Mouse (Mus musculus): Measurements from ENCODE around the gene Atxn2. TPM values are rescaled to one million over a fixed set of nuclear protein-coding genes. Genes with fewer than 3 reads are reported as not detected.

The Atxn2 gene
- total and polyA plus RNA-seq, 3 experiments, result 7.7 to 58.4 (median 8.3) TPM

GRCm38 (mm10) chr5:121664971-121665370 is 46.2 kb upstream of the Atxn2 start:
- Histone ChIP-seq H3K9ac (ENCODE audit: insufficient read depth, low read depth) (no peak overlapping the region), H3K27ac (ENCODE audit: insufficient read depth, low read depth) (no peak overlapping the region), H3K79me2 (replicated peaks; ENCODE audit: control insufficient read depth, extremely low read depth, insufficient read depth, poor library complexity, severe bottlenecking) (peaks cover 12% of the 10 kb centered on the region), H3K36me3 (replicated peaks in 1 of 2; ENCODE audit: control insufficient read depth in 1 of 2, insufficient read depth in 1 of 2, low read length in 1 of 2) (peaks cover 35 to 74% of the 10 kb centered on the region in 2 experiments), H3K4me1 (ENCODE audit: control insufficient read depth in 1 of 2, insufficient read depth in 2 of 2) (peaks cover 7 to 12% of the 10 kb centered on the region in 2 experiments), H3K4me2 (ENCODE audit: insufficient read depth, low read depth, poor library complexity, severe bottlenecking) (no peak overlapping the region), H3K27me3 (replicated peaks) (no peaks in the 10 kb centered on the region), H3K9me3 (replicated peaks; ENCODE audit: low read length) (no peaks in the 10 kb centered on the region), H3K4me3 (replicated peaks in 1 of 3; ENCODE audit: low read depth in 2 of 3, low read length in 2 of 3, poor library complexity in 1 of 3) (no peak overlapping the region)
- dilution Hi-C loops (cut with MboI; ENCODE audit: extremely low pct_ligation_motif_present, extremely low pct_unique_long_range_greater_than_20kb, low sequenced_read_pairs), result no loop called here
- in situ Hi-C loops (cut with MboI; ENCODE audit: low pct_ligation_motif_present, low pct_unique_long_range_greater_than_20kb, low sequenced_read_pairs), result no loop called here
- DNase-seq (ENCODE audit: extremely low read depth), result no peak
- TF ChIP-seq MAFK (IDR thresholded peaks at IDR 0.05; ENCODE audit: insufficient replicate concordance, low read length) (no peak), ETS1 (conservative IDR thresholded peaks at IDR 0.05; ENCODE audit: low read depth, low read length) (no peak), GABPA (IDR thresholded peaks at IDR 0.05; ENCODE audit: insufficient replicate concordance, low read depth, low read length) (no peak), JUND (conservative IDR thresholded peaks at IDR 0.05; ENCODE audit: low read depth, low read length) (no peak), POLR2AphosphoS2 (IDR thresholded peaks at IDR 0.05; ENCODE audit: low read depth, low read length) (no peak), IRF4 (IDR thresholded peaks at IDR 0.05; ENCODE audit: low read depth, low read length) (no peak), JUN (IDR thresholded peaks at IDR 0.05; ENCODE audit: insufficient read depth, low read depth, low read length) (no peak), ZKSCAN1 (IDR thresholded peaks at IDR 0.05; ENCODE audit: borderline replicate concordance, low read depth, low read length) (no peak)

GRCm38 (mm10) chr5:121667067-121667466 is 44.1 kb upstream of the Atxn2 start:
- Histone ChIP-seq H3K4me3 (replicated peaks in 1 of 3; ENCODE audit: low read depth in 2 of 3, low read length in 2 of 3, poor library complexity in 1 of 3) (no peak overlapping the region), H3K27me3 (replicated peaks) (no peaks in the 10 kb centered on the region), H3K4me1 (ENCODE audit: control insufficient read depth in 1 of 2, insufficient read depth in 2 of 2) (peaks cover 2 to 3% of the 10 kb centered on the region in 2 experiments; a peak in 2 of 4 replicates), H3K9ac (ENCODE audit: insufficient read depth, low read depth) (no peak overlapping the region), H3K4me2 (ENCODE audit: insufficient read depth, low read depth, poor library complexity, severe bottlenecking) (no peak overlapping the region), H3K36me3 (replicated peaks in 1 of 2; ENCODE audit: control insufficient read depth in 1 of 2, insufficient read depth in 1 of 2, low read length in 1 of 2) (peaks cover 43 to 89% of the 10 kb centered on the region in 2 experiments), H3K27ac (ENCODE audit: insufficient read depth, low read depth) (no peak overlapping the region), H3K9me3 (replicated peaks; ENCODE audit: low read length) (no peaks in the 10 kb centered on the region), H3K79me2 (replicated peaks; ENCODE audit: control insufficient read depth, extremely low read depth, insufficient read depth, poor library complexity, severe bottlenecking) (peaks cover 5% of the 10 kb centered on the region; the same call in 1 of the 2 replicates)
- in situ Hi-C loops (cut with MboI; ENCODE audit: low pct_ligation_motif_present, low pct_unique_long_range_greater_than_20kb, low sequenced_read_pairs), result no loop called here
- TF ChIP-seq CTCF (conservative IDR thresholded peaks at IDR 0.05 in 1 of 2, IDR thresholded peaks at IDR 0.05 in 1 of 2; ENCODE audit: low read depth in 2 of 2, low read length in 2 of 2), result no peak
- TF ChIP-seq CHD1 (IDR thresholded peaks at IDR 0.05; ENCODE audit: low read depth, low read length), result no peak
- no peak for TF ChIP-seq POLR2AphosphoS2 (IDR thresholded peaks at IDR 0.05; ENCODE audit: low read depth, low read length)
- no peak for TF ChIP-seq KAT2A (IDR thresholded peaks at IDR 0.05; ENCODE audit: insufficient replicate concordance, low read length)
- TF ChIP-seq MEF2A (IDR thresholded peaks at IDR 0.05; ENCODE audit: borderline replicate concordance, low read depth, low read length), result no peak
- no peak for TF ChIP-seq ZMIZ1 (IDR thresholded peaks at IDR 0.05; ENCODE audit: low read depth, low read length)
- TF ChIP-seq JUND (conservative IDR thresholded peaks at IDR 0.05; ENCODE audit: low read depth, low read length), result no peak
- no peak for TF ChIP-seq TBP (conservative IDR thresholded peaks at IDR 0.05; ENCODE audit: low read depth, low read length)
- TF ChIP-seq SMC3 (IDR thresholded peaks at IDR 0.05; ENCODE audit: low read depth, low read length), result no peak
- TF ChIP-seq ELF1 (IDR thresholded peaks at IDR 0.05; ENCODE audit: low read depth, low read length), result no peak
- TF ChIP-seq RAD21 (IDR thresholded peaks at IDR 0.05; ENCODE audit: low read depth, low read length), result no peak
- TF ChIP-seq RCOR1 (conservative IDR thresholded peaks at IDR 0.05; ENCODE audit: low read depth, low read length), result no peak
- no peak for TF ChIP-seq E2F4 (IDR thresholded peaks at IDR 0.05; ENCODE audit: insufficient replicate concordance, low read depth, low read length)
- no peak for TF ChIP-seq MYC (IDR thresholded peaks at IDR 0.05; ENCODE audit: low read depth, low read length)
- dilution Hi-C loops (cut with MboI; ENCODE audit: extremely low pct_ligation_motif_present, extremely low pct_unique_long_range_greater_than_20kb, low sequenced_read_pairs), result no loop called here
- no peak for DNase-seq (ENCODE audit: extremely low read depth)

Data from CH12.LX (cell line).